Mouse (Mus musculus) G1E (cell line): ENCODE results near the gene Slc44a2.

Experiments
- CTCF ChIP-seq: IDR thresholded peaks from 2 replicates; pipeline ENCODE4 v1.5.1; 2012; ENCODE audit warnings: low read depth, low read length, inconsistent platforms, mixed read lengths
- GATA1 ChIP-seq: IDR thresholded peaks from 2 replicates; pipeline ENCODE4 v1.6.1; 2012; ENCODE audit warnings: borderline replicate concordance, low read length, inconsistent platforms, mixed read lengths
- GATA2 ChIP-seq: IDR thresholded peaks from 2 replicates; pipeline ENCODE4 v1.6.1; 2012; ENCODE audit warnings: low read depth, low read length, inconsistent platforms, borderline replicate concordance
- POLR2AphosphoS5 ChIP-seq: IDR thresholded peaks from 2 replicates; pipeline ENCODE4 v1.6.1; 2012; ENCODE audit warnings: low read depth, low read length, inconsistent platforms; ENCODE audit not compliant: insufficient replicate concordance
- TAL1 ChIP-seq: conservative IDR thresholded peaks from 2 replicates; pipeline ENCODE4 v1.6.1; 2012; ENCODE audit warnings: low read depth, low read length, inconsistent platforms, mixed read lengths

GRCm38 (mm10) chr9:21329041-21329440 lies 8.5 kb downstream of the Slc44a2 start:
- TF ChIP-seq CTCF (no peak), GATA1 (no peak), TAL1 (no peak), POLR2AphosphoS5 (no peak), GATA2 (no peak)
